Mouse (Mus musculus) MEL (cell line): Measurements from ENCODE around the gene Cd79b. TPM values are rescaled to one million over a fixed set of nuclear protein-coding genes. Genes with fewer than 3 reads are reported as not detected.

Experiments
- DNase-seq: peaks from one replicate; pipeline ENCODE4 v3.0.0; 2011; ENCODE audit warnings: low read depth, low spot score
- H3K27ac ChIP-seq: 2 replicates; pipeline ENCODE4 v1.5.1; 2012; ENCODE audit warnings: low read depth, mild to moderate bottlenecking, control low read depth, low read length, moderate library complexity; ENCODE audit not compliant: control insufficient read depth
- H3K27me3 ChIP-seq, 2 experiments: fragments of 150-350 bp in 1 of 2; sonication (generic) in 1 of 2; 2 replicates each; pipeline ENCODE4 v1.6.1; 2012; ENCODE audit warnings: low read length in 2 of 2, mild to moderate bottlenecking in 2 of 2, improper control_type of control experiment in 1 of 2, moderate library complexity in 1 of 2; ENCODE audit not compliant: insufficient read depth in 2 of 2, control insufficient read depth in 1 of 2
- H3K36me3 ChIP-seq, 2 experiments: 2 replicates each; pipeline ENCODE4 v1.6.1; 2012 to 2014; ENCODE audit warnings: low read length in 2 of 2, improper control_type of control experiment in 1 of 2, inconsistent platforms in 1 of 2, mild to moderate bottlenecking in 1 of 2; ENCODE audit not compliant: insufficient read depth in 2 of 2, control insufficient read depth in 1 of 2
- H3K4me1 ChIP-seq, 2 experiments: fragments of 150-350 bp in 1 of 2; sonication (generic) in 1 of 2; 2 replicates each; pipeline ENCODE4 v1.6.1; 2012; ENCODE audit warnings: low read length in 2 of 2, improper control_type of control experiment in 1 of 2, mild to moderate bottlenecking in 1 of 2; ENCODE audit not compliant: insufficient read depth in 2 of 2, control insufficient read depth in 1 of 2
- H3K4me3 ChIP-seq, 2 experiments: fragments of 150-350 bp in 1 of 2; sonication (generic) in 1 of 2; 2 replicates each; pipeline ENCODE4 v1.5.1; 2012; ENCODE audit warnings: low read depth in 2 of 2, low read length in 2 of 2, mild to moderate bottlenecking in 2 of 2, moderate library complexity in 2 of 2, control low read depth in 1 of 2, improper control_type of control experiment in 1 of 2; ENCODE audit not compliant: control insufficient read depth in 1 of 2, insufficient read depth in 1 of 2
- H3K79me2 ChIP-seq: 2 replicates; pipeline ENCODE4 v1.6.1; 2012; ENCODE audit warnings: mild to moderate bottlenecking, low read length, moderate library complexity; ENCODE audit not compliant: control insufficient read depth, poor library complexity, insufficient read depth
- H3K9ac ChIP-seq: 2 replicates; pipeline ENCODE4 v1.6.1; 2012; ENCODE audit warnings: low read depth, mild to moderate bottlenecking, control low read depth, low read length, moderate library complexity; ENCODE audit not compliant: control insufficient read depth, poor library complexity, severe bottlenecking
- H3K9me3 ChIP-seq: fragments of 150-350 bp; sonication (generic); replicated peaks from 2 replicates; pipeline ENCODE4 v1.6.1; 2012; ENCODE audit warnings: mild to moderate bottlenecking, low read length, improper control_type of control experiment, moderate library complexity; ENCODE audit not compliant: insufficient read depth
- BHLHE40 ChIP-seq: IDR thresholded peaks from 2 replicates; pipeline ENCODE4 v1.6.1; 2012; ENCODE audit warnings: low read depth, mild to moderate bottlenecking, inconsistent platforms, low read length, improper control_type of control experiment, borderline replicate concordance
- CHD1 ChIP-seq: IDR thresholded peaks from 2 replicates; pipeline ENCODE4 v1.6.1; 2012; ENCODE audit warnings: low read depth, mild to moderate bottlenecking, inconsistent platforms, low read length, improper control_type of control experiment
- E2F4 ChIP-seq: IDR thresholded peaks from 2 replicates; pipeline ENCODE4 v1.6.1; 2011; ENCODE audit warnings: low read depth, low read length, improper control_type of control experiment, borderline replicate concordance
- ELF1 ChIP-seq: IDR thresholded peaks from 2 replicates; pipeline ENCODE4 v1.6.1; 2014; ENCODE audit warnings: low read depth, mild to moderate bottlenecking, inconsistent platforms, low read length, improper control_type of control experiment, moderate library complexity
- ETS1 ChIP-seq: IDR thresholded peaks from 2 replicates; pipeline ENCODE4 v1.6.1; 2012; ENCODE audit warnings: low read depth, mild to moderate bottlenecking, inconsistent platforms, low read length, improper control_type of control experiment, moderate library complexity
- GABPA ChIP-seq: IDR thresholded peaks from 2 replicates; pipeline ENCODE4 v1.6.1; 2012; ENCODE audit warnings: low read depth, mild to moderate bottlenecking, inconsistent platforms, low read length, improper control_type of control experiment, moderate library complexity
- GATA1 ChIP-seq: IDR thresholded peaks from 2 replicates; pipeline ENCODE4 v1.6.1; 2011; ENCODE audit warnings: low read depth, low read length, improper control_type of control experiment
- HCFC1 ChIP-seq: IDR thresholded peaks from 2 replicates; pipeline ENCODE4 v1.6.1; 2012; ENCODE audit warnings: low read depth, mild to moderate bottlenecking, inconsistent platforms, low read length, improper control_type of control experiment, moderate library complexity
- JUND ChIP-seq: IDR thresholded peaks from 2 replicates; pipeline ENCODE4 v1.6.1; 2011; ENCODE audit warnings: low read depth, mild to moderate bottlenecking, improper control_type of control experiment, low read length
- MAFK ChIP-seq: IDR thresholded peaks from 2 replicates; pipeline ENCODE4 v1.6.1; 2011; ENCODE audit warnings: low read depth, mild to moderate bottlenecking, low read length, improper control_type of control experiment, borderline replicate concordance
- MAX ChIP-seq: IDR thresholded peaks from 2 replicates; pipeline ENCODE4 v1.6.1; 2011; ENCODE audit warnings: low read length, improper control_type of control experiment
- MXI1 ChIP-seq: IDR thresholded peaks from 2 replicates; pipeline ENCODE4 v1.6.1; 2011; ENCODE audit warnings: mild to moderate bottlenecking, low read depth, low read length, improper control_type of control experiment
- POLR2A ChIP-seq, 2 experiments: IDR thresholded peaks; 2 replicates each; pipeline ENCODE4 v1.6.1; 2011 to 2012; ENCODE audit warnings: low read length in 2 of 2, mild to moderate bottlenecking in 2 of 2, control low read depth in 1 of 2, improper control_type of control experiment in 1 of 2, low read depth in 1 of 2, moderate library complexity in 1 of 2; ENCODE audit not compliant: control insufficient read depth in 1 of 2, insufficient read depth in 1 of 2, poor library complexity in 1 of 2
- RAD21 ChIP-seq: IDR thresholded peaks from 2 replicates; pipeline ENCODE4 v1.6.1; 2011; ENCODE audit warnings: mild to moderate bottlenecking, low read depth, low read length, improper control_type of control experiment
- RCOR1 ChIP-seq: IDR thresholded peaks from 2 replicates; pipeline ENCODE4 v1.6.1; 2012; ENCODE audit warnings: low read depth, mild to moderate bottlenecking, inconsistent platforms, low read length, improper control_type of control experiment
- SIN3A ChIP-seq: IDR thresholded peaks from 2 replicates; pipeline ENCODE4 v1.6.1; 2012; ENCODE audit warnings: low read length, improper control_type of control experiment, inconsistent platforms
- SMC3 ChIP-seq: IDR thresholded peaks from 2 replicates; pipeline ENCODE4 v1.6.1; 2011; ENCODE audit warnings: low read depth, low read length, improper control_type of control experiment
- TCF12 ChIP-seq: IDR thresholded peaks from 2 replicates; pipeline ENCODE4 v1.6.1; 2014; ENCODE audit warnings: low read depth, mild to moderate bottlenecking, inconsistent platforms, low read length, improper control_type of control experiment, moderate library complexity
- USF1 ChIP-seq: IDR thresholded peaks from 2 replicates; pipeline ENCODE4 v1.6.1; 2014; ENCODE audit warnings: low read depth, mild to moderate bottlenecking, inconsistent platforms, low read length, improper control_type of control experiment, moderate library complexity
- USF2 ChIP-seq, 2 experiments: IDR thresholded peaks; 2 replicates each; pipeline ENCODE4 v1.6.1; 2011 to 2012; ENCODE audit warnings: improper control_type of control experiment in 2 of 2, low read length in 2 of 2, borderline replicate concordance in 1 of 2, inconsistent platforms in 1 of 2, low read depth in 1 of 2, mild to moderate bottlenecking in 1 of 2; ENCODE audit not compliant: insufficient read depth in 1 of 2
- ZC3H11A ChIP-seq: IDR thresholded peaks from 2 replicates; pipeline ENCODE4 v1.6.1; 2012; ENCODE audit warnings: low read depth, mild to moderate bottlenecking, inconsistent platforms, low read length, improper control_type of control experiment
- ZMIZ1 ChIP-seq: IDR thresholded peaks from 2 replicates; pipeline ENCODE4 v1.6.1; 2012; ENCODE audit warnings: low read depth, mild to moderate bottlenecking, inconsistent platforms, low read length, improper control_type of control experiment, moderate library complexity
- ZNF384 ChIP-seq: IDR thresholded peaks from 2 replicates; pipeline ENCODE4 v1.6.1; 2012; ENCODE audit warnings: low read depth, mild to moderate bottlenecking, inconsistent platforms, low read length, improper control_type of control experiment
- polyA plus RNA-seq, 2 experiments: library from polyadenylated mRNA; stranded (reverse) in 1 of 2; unstranded in 1 of 2; fragments of >175 nt in 1 of 2; fragments of >200 nt in 1 of 2; gene quantifications; 2 replicates each; pipeline versions ENCODE4 v1.2.1 to v1.2.4; 2012; ENCODE audit warnings: low replicate concordance in 2 of 2, low read depth in 1 of 2; ENCODE audit not compliant: insufficient read length in 2 of 2, insufficient read depth in 1 of 2, missing spikeins in 1 of 2
- total RNA-seq: library from RNA; depleted of rRNA; stranded (reverse); fragments of 300-350 nt; gene quantifications from 2 replicates; pipeline ENCODE4 v1.2.3, GENCODE M21; 2012

Cd79b gene
- total and polyA plus RNA-seq, 3 experiments: 0.54 to 2.4 TPM; not detected in 1

GRCm38 (mm10) chr11:106313533-106313932 is 1.0 kb downstream of the Cd79b start:
- H3K9ac ChIP-seq: no peak overlapping the region
- peaks cover 1 to 3% of the 10 kb centered on the region in 2 experiments; a peak in 1 of 4 replicates for H3K27me3 ChIP-seq
- H3K4me3 ChIP-seq: no peak overlapping the region

DNA sequence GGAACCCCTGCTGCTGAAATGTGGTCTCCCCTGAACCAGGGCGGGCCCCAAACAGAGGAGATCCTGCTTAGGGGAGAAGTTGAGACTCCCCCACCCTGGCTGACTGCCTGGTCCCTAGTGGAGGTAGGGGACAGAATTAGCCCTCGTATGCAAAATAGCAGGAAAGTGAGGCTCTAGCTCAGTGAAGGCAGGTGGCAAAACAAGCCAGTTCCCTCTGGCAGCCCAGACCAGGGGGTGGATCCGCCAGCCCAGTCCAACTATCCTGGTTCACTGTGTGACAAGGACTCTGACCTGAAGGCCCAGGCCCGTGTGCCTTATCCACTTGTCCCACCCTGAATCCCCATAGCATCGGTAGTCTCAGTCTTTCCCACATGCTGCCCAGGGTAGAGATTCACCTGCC is 4.4 kb downstream of the Cd79b start:
- no peak overlapping the region for H3K27ac ChIP-seq

More at GRCm38 (mm10) chr11:106313533-106313932, 1.0 kb downstream of the Cd79b start:
- Histone ChIP-seq H3K27ac (no peak overlapping the region), H3K79me2 (no peaks in the 10 kb centered on the region), H3K9me3 (no peaks in the 10 kb centered on the region), H3K36me3 (no peaks in the 10 kb centered on the region), H3K4me1 (peaks cover 0 to 6% of the 10 kb centered on the region in 2 experiments; a peak in 1 of 4 replicates)
- no peak for DNase-seq
- TF ChIP-seq ZMIZ1 (no peak), USF1 (no peak), HCFC1 (no peak), MXI1 (no peak), JUND (no peak), TCF12 (no peak), MAFK (no peak), ZC3H11A (no peak), CHD1 (no peak), SIN3A (no peak), RAD21 (no peak), GATA1 (no peak)

More for the DNA sequence above, 4.4 kb downstream of the Cd79b start:
- Histone ChIP-seq H3K36me3 (no peaks in the 10 kb centered on the region), H3K9me3 (no peaks in the 10 kb centered on the region), H3K4me3 (no peak overlapping the region), H3K4me1 (peaks cover 0 to 6% of the 10 kb centered on the region in 2 experiments; a peak in 1 of 4 replicates), H3K9ac (no peak overlapping the region)
- no peak for DNase-seq
- TF ChIP-seq POLR2A (IDR thresholded peaks at IDR 0.05; ENCODE audit: control insufficient read depth in 1 of 2, insufficient read depth in 1 of 2, low read depth in 1 of 2, low read length in 2 of 2, poor library complexity in 1 of 2) (no peak), TCF12 (no peak), SIN3A (no peak), GABPA (no peak), USF2 (IDR thresholded peaks at IDR 0.05; ENCODE audit: borderline replicate concordance in 1 of 2, insufficient read depth in 1 of 2, low read depth in 1 of 2, low read length in 2 of 2) (no peak), BHLHE40 (no peak), ELF1 (no peak), ZNF384 (no peak), SMC3 (no peak), RCOR1 (no peak), E2F4 (no peak), MAX (no peak), ETS1 (no peak), RAD21 (no peak), HCFC1 (no peak), JUND (no peak)
- TF ChIP-seq, all 39 proteins: peak for 0
- Histone ChIP-seq H3K79me2 (no peaks in the 10 kb centered on the region), H3K27me3 (peaks cover 1 to 5% of the 10 kb centered on the region in 2 experiments; a peak in 2 of 4 replicates)
